Mouse (Mus musculus) heart, embryonic 13.5 days (tissue): ENCODE results near the gene Nr2f2. TPM values are rescaled to one million over a fixed set of nuclear protein-coding genes. Genes with fewer than 3 reads are reported as not detected.

Experiments
- ATAC-seq: fragments of 200-750 bp; cut with Nextera tagmentation; 2 replicates; pipeline ENCODE4 v1.8.0; 2017; ENCODE audit warnings: moderate TSS enrichment; ENCODE audit not compliant: insufficient number of reproducible peaks, low FRiP score, low TSS enrichment; ENCODE audit errors: extremely low read depth
- H3K27ac ChIP-seq: fragments of 300-500 bp; sonication (generic); replicated peaks from 2 replicates; pipeline ENCODE4 v1.5.1; 2015; ENCODE audit warnings: moderate library complexity, mild to moderate bottlenecking, inconsistent platforms
- H3K27me3 ChIP-seq: fragments of 300-500 bp; sonication (generic); replicated peaks from 2 replicates; pipeline ENCODE4 v1.6.1; 2015; ENCODE audit warnings: mild to moderate bottlenecking, inconsistent platforms
- H3K36me3 ChIP-seq: fragments of 300-500 bp; sonication (generic); 2 replicates; pipeline ENCODE4 v1.6.1; 2015; ENCODE audit warnings: mild to moderate bottlenecking, inconsistent platforms
- H3K4me1 ChIP-seq: fragments of 300-500 bp; sonication (generic); 2 replicates; pipeline ENCODE4 v1.6.1; 2015; ENCODE audit warnings: inconsistent platforms
- H3K4me2 ChIP-seq: fragments of 300-500 bp; sonication (generic); 2 replicates; pipeline ENCODE4 v1.6.1; 2015; ENCODE audit warnings: inconsistent platforms, mild to moderate bottlenecking, moderate library complexity
- H3K4me3 ChIP-seq: fragments of 300-500 bp; sonication (generic); 2 replicates; pipeline ENCODE4 v1.5.1; 2015; ENCODE audit warnings: moderate library complexity, mild to moderate bottlenecking, inconsistent platforms
- H3K9ac ChIP-seq: fragments of 300-500 bp; sonication (generic); 2 replicates; pipeline ENCODE4 v1.6.1; 2015; ENCODE audit warnings: inconsistent platforms, mild to moderate bottlenecking, moderate library complexity
- H3K9me3 ChIP-seq: fragments of 300-500 bp; sonication (generic); 2 replicates; pipeline ENCODE4 v1.6.1; 2016; ENCODE audit warnings: inconsistent platforms
- whole genome bisulfite sequencing: fragments of 180-500 bp; shearing (Covaris S2); methylation state at CpG from one replicate; pipeline ENCODE4 v1.1.7; 2015; ENCODE audit warnings: mixed read lengths; 5-methylcytosine and 5-hydroxymethylcytosine counted together
- polyA plus RNA-seq: library from polyadenylated mRNA; unstranded; fragments of >200 nt; fragmentation: Nextera tagmentation; extraction: Ambion mirVana; gene quantifications from 2 replicates; pipeline ENCODE4 v1.2.1, GENCODE M21; 2015

Gene Nr2f2
- polyA plus RNA-seq, 1 experiment from 2014 or later: 27.3 TPM

GRCm38 (mm10) chr7:70305716-70306115, 60.8 kb downstream of the Nr2f2 start:
- Histone ChIP-seq H3K4me2 (no peak overlapping the region), H3K4me3 (no peak overlapping the region), H3K9me3 (no peaks in the 10 kb centered on the region), H3K27me3 (no peaks in the 10 kb centered on the region), H3K4me1 (no peaks in the 10 kb centered on the region), H3K36me3 (no peaks in the 10 kb centered on the region), H3K27ac (no peak overlapping the region), H3K9ac (no peak overlapping the region)
- 35% methylated on average over 7 of the region's 7 CpGs for WGBS
- no peak for ATAC-seq

- H3K27ac ChIP-seq: no peak overlapping the region
- no peak overlapping the region for H3K4me3 ChIP-seq
- no peaks in the 10 kb centered on the region for H3K27me3 ChIP-seq
- no peaks in the 10 kb centered on the region for H3K4me1 ChIP-seq
- no peak overlapping the region for H3K4me2 ChIP-seq
- H3K9me3 ChIP-seq: no peaks in the 10 kb centered on the region
- no peaks in the 10 kb centered on the region for H3K36me3 ChIP-seq
- ATAC-seq: no peak
- no peak overlapping the region for H3K9ac ChIP-seq
Measured at GRCm38 (mm10) chr7:70304426-70304825, 62.1 kb downstream of the Nr2f2 start.
